Mouse (Mus musculus) ZHBTc4 (cell line): ENCODE results near the gene Suclg1.
A peak's percentile ranks its signal among the peaks of the same experiment; 100 is the strongest.

Experiments
- DNase-seq: peaks from one replicate; pipeline ENCODE4 v3.0.0-alpha.2; 2011; ENCODE audit warnings: low read depth, low spot score

The Suclg1 gene

GRCm38 (mm10) chr6:73249851-73250250 is 1.7 kb downstream of the Suclg1 start:
- DNase-seq = no peak

- DNase-seq = no peak
These were observed 3.2 kb downstream of the Suclg1 start for GRCm38 (mm10) chr6:73251336-73251735.

- no peak for DNase-seq
These were observed 4.2 kb downstream of the Suclg1 start for GRCm38 (mm10) chr6:73252396-73252795.

- no peak for DNase-seq
These were observed 4.8 kb downstream of the Suclg1 start for GRCm38 (mm10) chr6:73253006-73253405.

- DNase-seq = no peak
These were observed 5.4 kb downstream of the Suclg1 start for GRCm38 (mm10) chr6:73253584-73253983.

GRCm38 (mm10) chr6:73254307-73255228 is 6.4 kb downstream of the Suclg1 start:
- no peak for DNase-seq

GRCm38 (mm10) chr6:73257068-73257467 is 8.9 kb downstream of the Suclg1 start:
- DNase-seq = no peak

GRCm38 (mm10) chr6:73260110-73260509 is 11.9 kb downstream of the Suclg1 start:
- DNase-seq = no peak

GRCm38 (mm10) chr6:73264801-73265200 is 16.6 kb downstream of the Suclg1 start:
- peak; percentile 52 for DNase-seq

- DNase-seq = no peak
These were observed 19.6 kb downstream of the Suclg1 start for GRCm38 (mm10) chr6:73267738-73268311.

GRCm38 (mm10) chr6:73269374-73269773 is 21.2 kb downstream of the Suclg1 start:
- DNase-seq = no peak

- DNase-seq = peak; percentile 21
These were observed 23.4 kb downstream of the Suclg1 start for GRCm38 (mm10) chr6:73271546-73272091.

GRCm38 (mm10) chr6:73275002-73275401 is 26.8 kb downstream of the Suclg1 start:
- DNase-seq = no peak

GRCm38 (mm10) chr6:73279681-73280080 is 31.5 kb downstream of the Suclg1 start:
- DNase-seq = no peak

GRCm38 (mm10) chr6:73280546-73281115 is 32.4 kb downstream of the Suclg1 start:
- DNase-seq = no peak

- DNase-seq = peak; percentile 76
These were observed 38.1 kb downstream of the Suclg1 start for GRCm38 (mm10) chr6:73286326-73286725.

- DNase-seq = no peak
These were observed 58.7 kb downstream of the Suclg1 start for GRCm38 (mm10) chr6:73306837-73307236.

- no peak for DNase-seq
These were observed 60.7 kb downstream of the Suclg1 start for GRCm38 (mm10) chr6:73308685-73309520.

GRCm38 (mm10) chr6:73311335-73311734 is 63.2 kb downstream of the Suclg1 start:
- DNase-seq = peak; percentile 58

- no peak for DNase-seq
These were observed 63.6 kb downstream of the Suclg1 start for GRCm38 (mm10) chr6:73311786-73312185.

- DNase-seq = peak; percentile 90
These were observed 66.9 kb downstream of the Suclg1 start for GRCm38 (mm10) chr6:73314923-73315603.
